Mouse (Mus musculus): ENCODE measurements around the gene Csnk1g2.

DNA sequence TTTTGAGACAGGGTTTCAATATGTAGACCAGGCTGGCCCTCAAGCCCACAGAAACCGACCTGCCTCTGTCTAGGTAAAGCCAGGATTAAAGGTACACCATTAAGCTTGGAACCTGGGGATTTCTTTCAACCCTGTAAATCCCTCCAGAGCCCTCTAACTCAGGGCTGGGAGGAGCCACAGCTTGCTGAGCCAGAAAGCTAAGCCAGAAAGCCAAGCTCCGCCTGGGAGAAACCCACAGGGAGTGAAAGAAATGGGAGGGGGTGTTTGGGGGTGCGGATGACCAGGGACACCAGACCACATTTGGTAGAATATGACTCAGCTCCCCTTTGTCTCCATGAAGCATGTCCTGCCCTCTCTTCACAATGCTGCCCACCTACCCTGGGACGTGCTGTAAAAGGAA is 26.3 kb upstream of the Csnk1g2 start:
- TF ChIP-seq POLR2A (IDR thresholded peaks at IDR 0.05; ENCODE audit: low read depth, low read length) (no peak), CTCF (IDR thresholded peaks at IDR 0.05; ENCODE audit: extremely low read depth, insufficient read depth, insufficient read length, insufficient replicate concordance) (no peak)
